ENCODE assay signal across 11 mouse cellular contexts in genomic region chr12:40035506-40035905, GRCm38 (mm10). TPM values are rescaled to one million over a fixed set of nuclear protein-coding genes. Genes with fewer than 3 reads are reported as not detected.
A peak's percentile ranks its signal among the peaks of the same experiment; 100 is the strongest.
DNase-seq lines count a peak whose midpoint lies in the region; ATAC-seq and TF ChIP-seq lines count a peak whose summit lies in the region.
"Had no signal": no experiment of that assay in that cellular context is flagged by ENCODE, and none has a peak within 500 bp of the region (broad histone marks: within the 10 kb centered on the region; RNA-seq: fewer than 3 reads in every experiment).

No protein-coding gene starts in this region.

- ATAC-seq in embryonic facial prominence, embryonic 14.5 days (ENCODE audit: low read depth): no peak
- ATAC-seq in hindbrain, postnatal 0 days: no peak
- no peak for ATAC-seq in midbrain, postnatal 0 days (ENCODE audit: low FRiP score)

- H3K9me3 ChIP-seq in embryonic facial prominence, embryonic 14.5 days (ENCODE audit: control insufficient read depth, low read length): peaks cover 8% of the 10 kb centered on the region; the same call in 1 of the 2 replicates
- H3K9me3 ChIP-seq in hindbrain, postnatal 0 days (ENCODE audit: low read length): no peaks in the 10 kb centered on the region
- H3K9me3 ChIP-seq in midbrain, postnatal 0 days (ENCODE audit: low read length): no peaks in the 10 kb centered on the region

- no peak for TF ChIP-seq CTCF in left cerebral cortex, adult 2 months (IDR thresholded peaks at IDR 0.05)
- no peak for TF ChIP-seq CTCF in hindbrain, postnatal 0 days (IDR thresholded peaks at IDR 0.05; ENCODE audit: low read depth)
- TF ChIP-seq CTCF in midbrain, postnatal 0 days (IDR thresholded peaks at IDR 0.05): no peak

- DNase-seq in left cerebral cortex, adult 2 months (ENCODE audit: extremely low spot score in 1 of 2, low spot score in 2 of 2): no peak
- DNase-seq in left cerebral cortex, adult 18-20 months (ENCODE audit: low spot score in 2 of 2): no peak
- no peak for DNase-seq in embryonic facial prominence, embryonic 14.5 days (ENCODE audit: low spot score)
- no peak for DNase-seq in hindbrain, postnatal 0 days (ENCODE audit: low spot score)
- no peak for DNase-seq in midbrain, postnatal 0 days (ENCODE audit: low spot score)
- no peak for DNase-seq in embryo, embryonic 11 days
- DNase-seq in layer of hippocampus, postnatal 10 days (ENCODE audit: low spot score in 2 of 2): no peak
- no peak for DNase-seq in frontal cortex, postnatal 14 days (ENCODE audit: low spot score in 2 of 2)
- DNase-seq: cerebellum, postnatal 36 days; kidney, adult 2 months; thymus, postnatal 36 days had no signal

- no peaks in the 10 kb centered on the region for H3K27me3 ChIP-seq in embryonic facial prominence, embryonic 14.5 days (replicated peaks; ENCODE audit: control insufficient read depth, insufficient read depth, low read length)
- no peaks in the 10 kb centered on the region for H3K27me3 ChIP-seq in hindbrain, postnatal 0 days (ENCODE audit: insufficient read depth, low read length)
- no peaks in the 10 kb centered on the region for H3K27me3 ChIP-seq in midbrain, postnatal 0 days (ENCODE audit: insufficient read depth, low read length)

- no peak overlapping the region for H3K9ac ChIP-seq in embryonic facial prominence, embryonic 14.5 days (ENCODE audit: low read depth, low read length)
- H3K9ac ChIP-seq in hindbrain, postnatal 0 days (replicated peaks; ENCODE audit: low read length): peak overlapping the region; percentile 94; the same call in 1 of the 2 replicates
- no peak overlapping the region for H3K9ac ChIP-seq in midbrain, postnatal 0 days (replicated peaks; ENCODE audit: low read length, poor library complexity, severe bottlenecking)

- peak overlapping the region; percentile 62 for H3K4me2 ChIP-seq in embryonic facial prominence, embryonic 14.5 days (ENCODE audit: low read depth, low read length)
- H3K4me2 ChIP-seq in hindbrain, postnatal 0 days (ENCODE audit: low read depth, low read length): peak overlapping the region; percentile 57
- H3K4me2 ChIP-seq in midbrain, postnatal 0 days (ENCODE audit: low read depth, low read length, poor library complexity, severe bottlenecking): peak overlapping the region; percentile 76

- H3K27ac ChIP-seq in left cerebral cortex, adult 2 months: peak overlapping the region; percentile 84
- H3K27ac ChIP-seq in embryonic facial prominence, embryonic 14.5 days (replicated peaks; ENCODE audit: low read depth, low read length): no peak overlapping the region
- 0 out of 2 replicates have a peak overlapping the region, but pooled peaks have one; percentile 98 for H3K27ac ChIP-seq in hindbrain, postnatal 0 days
- no peak overlapping the region for H3K27ac ChIP-seq in midbrain, postnatal 0 days (ENCODE audit: low read depth, low read length)

- intact Hi-C loops in left cerebral cortex, adult 2 months (cut with DNase I): loop anchor here (5.0 kb wide), 2 partner anchors 168 to 303 kb away; no protein-coding TSS in a partner anchor

- peak overlapping the region; percentile 86 for H3K4me3 ChIP-seq in left cerebral cortex, adult 2 months
- H3K4me3 ChIP-seq in embryonic facial prominence, embryonic 14.5 days (ENCODE audit: low read depth, low read length): peak overlapping the region; percentile 82
- peak overlapping the region; percentile 91 for H3K4me3 ChIP-seq in hindbrain, postnatal 0 days (ENCODE audit: low read length)
- peak overlapping the region; percentile 93 for H3K4me3 ChIP-seq in midbrain, postnatal 0 days (ENCODE audit: low read depth, low read length)

- 74% methylated on average over 4 of the region's 4 CpGs for whole genome bisulfite sequencing in embryonic facial prominence, embryonic 14.5 days
- WGBS in hindbrain, postnatal 0 days: 32% methylated on average over 4 of the region's 4 CpGs
- WGBS in midbrain, postnatal 0 days: 49% methylated on average over 4 of the region's 4 CpGs

- H3K4me1 ChIP-seq in embryonic facial prominence, embryonic 14.5 days (ENCODE audit: control insufficient read depth, insufficient read depth, low read length): 0 out of 2 replicates have a peak, but pooled peaks cover 6% of the 10 kb centered on the region
- H3K4me1 ChIP-seq in hindbrain, postnatal 0 days (ENCODE audit: insufficient read depth, low read length): 0 out of 2 replicates have a peak, but pooled peaks cover 5% of the 10 kb centered on the region
- no peaks in the 10 kb centered on the region for H3K4me1 ChIP-seq in midbrain, postnatal 0 days (ENCODE audit: insufficient read depth, low read length)

- no peaks in the 10 kb centered on the region for H3K36me3 ChIP-seq in embryonic facial prominence, embryonic 14.5 days (ENCODE audit: control insufficient read depth, insufficient read depth, low read length)
- H3K36me3 ChIP-seq in hindbrain, postnatal 0 days (ENCODE audit: insufficient read depth, low read length): no peaks in the 10 kb centered on the region
- H3K36me3 ChIP-seq in midbrain, postnatal 0 days (ENCODE audit: insufficient read depth, low read length): no peaks in the 10 kb centered on the region

RNA-seq across cellular contexts. Expression of gene Arl4a, which starts 2.3 kb away (rescaled TPM):
- total RNA-seq in left cerebral cortex, adult 2 months (2021): 10 to 100 TPM; 39.2 to 50.8 TPM
- 10 to 100 TPM; 36.7 to 42.7 TPM for total RNA-seq in left cerebral cortex, adult 18-20 months (2021)
- 88.3 and 91.6 TPM in 2 replicates for polyA plus RNA-seq in embryonic facial prominence, embryonic 14.5 days (2014; fragmentation: Nextera tagmentation; extraction: Ambion mirVana)
- total RNA-seq in hindbrain, postnatal 0 days (2014; rRNA removed): 48.3 and 61.9 TPM in 2 replicates
- polyA plus RNA-seq in hindbrain, postnatal 0 days (2015; fragmentation: Nextera tagmentation; extraction: Ambion mirVana): 113 and 114 TPM in 2 replicates
- 67.4 and 94.0 TPM in 2 replicates for total RNA-seq in midbrain, postnatal 0 days (2014; rRNA removed)
- polyA plus RNA-seq in midbrain, postnatal 0 days (2015; fragmentation: Nextera tagmentation; extraction: Ambion mirVana): 117 and 129 TPM in 2 replicates
- total RNA-seq in layer of hippocampus, postnatal 10 days (2021): 10 to 100 TPM; 50.1 to 50.2 TPM

Comparison
In these comparisons a context has a peak if more than half of its experiments do, and no peak if none do; other contexts are left out.
1. H3K27ac ChIP-seq: peak in left cerebral cortex, adult 2 months (single experiment) and hindbrain, postnatal 0 days (single experiment); none in embryonic facial prominence, embryonic 14.5 days (single experiment) and midbrain, postnatal 0 days (single experiment).
2. Peak in every context shown above with its lines, with median percentiles within 50 percentile points of each other: H3K4me3 ChIP-seq and H3K4me2 ChIP-seq.